ENCODE assay signal across 8 mouse cellular contexts in the genomic region with DNA sequence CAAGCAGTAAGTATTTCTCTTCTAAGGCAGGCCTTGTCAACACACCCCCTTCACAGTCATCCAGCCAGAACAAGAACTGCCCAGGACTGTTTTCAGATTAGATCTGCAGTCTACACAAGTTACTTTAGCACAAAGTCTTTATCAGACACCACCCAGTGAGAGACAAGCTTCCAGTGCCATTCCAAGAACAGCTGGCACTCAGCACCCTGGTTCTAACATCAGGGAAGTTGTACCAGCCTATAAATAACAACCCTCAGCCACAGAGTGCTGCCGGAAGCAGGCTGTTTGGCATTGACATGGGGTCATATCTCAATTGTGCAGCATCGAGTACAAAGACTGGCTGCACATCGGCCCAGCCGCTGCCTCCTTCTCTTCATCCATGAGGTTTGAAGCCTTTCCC. TPM values are rescaled to one million over a fixed set of nuclear protein-coding genes. Genes with fewer than 3 reads are reported as not detected.
A peak's percentile ranks its signal among the peaks of the same experiment; 100 is the strongest.
DNase-seq lines count a peak whose midpoint lies in the region; ATAC-seq and TF ChIP-seq lines count a peak whose summit lies in the region.

No protein-coding gene starts in this region.

- peak overlapping the region; percentile 14; the same call in 1 of the 2 replicates for H3K4me2 ChIP-seq in stomach, embryonic 15.5 days

- DNase-seq in embryo, embryonic 10 days (ENCODE audit: low spot score), result peak; percentile 32
- no peak for DNase-seq in embryo, embryonic 11 days
- peak; percentile 23 for DNase-seq in embryo, embryonic 10.5 days (ENCODE audit: low spot score)
- peak; percentile 53 to 67 for DNase-seq in heart, postnatal 14 days
- DNase-seq in lung, adult 2 months, result peak; percentile 45
- DNase-seq in ovary, postnatal 10 days (ENCODE audit: low spot score), result no peak
- no peak for DNase-seq in retina, embryonic 14.5 days (ENCODE audit: low spot score)

- no peaks in the 10 kb centered on the region for H3K36me3 ChIP-seq in stomach, embryonic 15.5 days

- intact Hi-C loops in heart, postnatal 14 days (cut with DNase I), result no loop called here

- no peak overlapping the region for H3K27ac ChIP-seq in stomach, embryonic 15.5 days

- no peak for TF ChIP-seq POLR2A in lung, adult 2 months (IDR thresholded peaks at IDR 0.05; ENCODE audit: borderline replicate concordance, extremely low read depth, low read depth, low read length)

- no peak overlapping the region for H3K4me3 ChIP-seq in lung, adult 2 months (replicated peaks; ENCODE audit: extremely low read depth, low read depth, low read length)
- H3K4me3 ChIP-seq in stomach, embryonic 15.5 days (replicated peaks), result no peak overlapping the region

- H3K9me3 ChIP-seq in stomach, embryonic 15.5 days, result no peaks in the 10 kb centered on the region

- no peak overlapping the region for H3K9ac ChIP-seq in stomach, embryonic 15.5 days

- 8% methylated on average over 4 of the region's 4 CpGs for WGBS in lung, adult 2 months
- WGBS in stomach, embryonic 15.5 days, result 21% methylated on average over 4 of the region's 4 CpGs

- H3K27me3 ChIP-seq in stomach, embryonic 15.5 days (replicated peaks), result no peaks in the 10 kb centered on the region

- 0 out of 2 replicates have a peak, but pooled peaks have one; percentile 36 for ATAC-seq in stomach, embryonic 15.5 days (ENCODE audit: insufficient read depth, low FRiP score, low read depth)

- no peak for TF ChIP-seq CTCF in lung, adult 2 months (IDR thresholded peaks at IDR 0.05; ENCODE audit: insufficient read depth, low read length)

- peaks cover 11% of the 10 kb centered on the region for H3K4me1 ChIP-seq in lung, adult 2 months (ENCODE audit: control insufficient read depth, insufficient read depth, low read length)
- peaks cover 15% of the 10 kb centered on the region for H3K4me1 ChIP-seq in stomach, embryonic 15.5 days

RNA-seq across cellular contexts. Expression of gene Ripor2, which starts 21.0 kb away (rescaled TPM):
- 1 to 10 TPM; 8.9 to 9.2 TPM for total RNA-seq in heart, postnatal 14 days (2021)
- 5.3 and 8.8 TPM in 2 replicates for polyA plus RNA-seq in lung, adult 2 months (2012; rRNA removed)
- polyA plus RNA-seq in stomach, embryonic 15.5 days (2015; fragmentation: Nextera tagmentation; extraction: Ambion mirVana), result 2.7 and 3.3 TPM in 2 replicates

Comparison
In these comparisons a context has a peak if more than half of its experiments do, and no peak if none do; other contexts are left out.
1. DNase-seq: peak in embryo, embryonic 10 days (single experiment), embryo, embryonic 10.5 days (single experiment), heart, postnatal 14 days (2 of 2) and lung, adult 2 months (single experiment); none in embryo, embryonic 11 days (single experiment), ovary, postnatal 10 days (single experiment) and retina, embryonic 14.5 days (single experiment).